Mouse (Mus musculus) E14TG2a.4 (cell line): ENCODE data around the gene Krt28.

Source experiments
- CTCF ChIP-seq: conservative IDR thresholded peaks from 2 replicates; pipeline ENCODE4 v1.5.1; 2014; ENCODE audit warnings: low read length
- NANOG ChIP-seq: IDR thresholded peaks from 2 replicates; pipeline ENCODE4 v1.6.1; 2014; ENCODE audit warnings: borderline replicate concordance, low read length, mixed read lengths
- POU5F1 ChIP-seq: IDR thresholded peaks from 2 replicates; pipeline ENCODE4 v1.6.1; 2014; ENCODE audit warnings: low read length, borderline replicate concordance

- TF ChIP-seq CTCF, result peak; percentile 20
- no peak for TF ChIP-seq POU5F1
- TF ChIP-seq NANOG, result no peak
Observed at GRCm38 (mm10) chr11:99366791-99367190, 7.9 kb downstream of the Krt28 start.
